In genomic region chr10:109864708-109865107, GRCm38 (mm10) we compare ENCODE assay signal across 8 mouse cellular contexts.
DNase-seq lines count a peak whose midpoint lies in the region; ATAC-seq and TF ChIP-seq lines count a peak whose summit lies in the region.

No protein-coding gene starts in this region.

- no peak overlapping the region for H3K4me3 ChIP-seq in lung, embryonic 16.5 days (ENCODE audit: low read length)
- no peak overlapping the region for H3K4me3 ChIP-seq in forebrain, embryonic 13.5 days
- no peak overlapping the region for H3K4me3 ChIP-seq in liver, embryonic 12.5 days

- no peaks in the 10 kb centered on the region for H3K27me3 ChIP-seq in lung, embryonic 16.5 days (ENCODE audit: control insufficient read depth, insufficient read depth, low read depth, low read length)
- no peaks in the 10 kb centered on the region for H3K27me3 ChIP-seq in forebrain, embryonic 13.5 days
- H3K27me3 ChIP-seq in liver, embryonic 12.5 days (replicated peaks), result no peaks in the 10 kb centered on the region

- ATAC-seq in lung, embryonic 16.5 days (ENCODE audit: low read depth), result no peak
- ATAC-seq in forebrain, embryonic 13.5 days, result peak; percentile 86
- no peak for ATAC-seq in liver, embryonic 12.5 days

- no peaks in the 10 kb centered on the region for H3K9me3 ChIP-seq in lung, embryonic 16.5 days (ENCODE audit: control insufficient read depth, low read length)
- H3K9me3 ChIP-seq in forebrain, embryonic 13.5 days (replicated peaks), result no peaks in the 10 kb centered on the region
- no peaks in the 10 kb centered on the region for H3K9me3 ChIP-seq in liver, embryonic 12.5 days (replicated peaks)

- DNase-seq in lung, adult 18-20 months, result no peak
- DNase-seq in brain, embryonic 14.5 days (ENCODE audit: low read depth), result peak; percentile 84
- DNase-seq in layer of hippocampus, adult 11-12 months (ENCODE audit: low spot score), result peak; percentile 67
- DNase-seq in retina, postnatal 1 day, result peak; percentile 75
- DNase-seq in spleen, adult 12 weeks (ENCODE audit: low spot score), result no peak

- no peak overlapping the region for H3K9ac ChIP-seq in lung, embryonic 16.5 days (ENCODE audit: low read length)
- no peak overlapping the region for H3K9ac ChIP-seq in forebrain, embryonic 13.5 days
- H3K9ac ChIP-seq in liver, embryonic 12.5 days, result no peak overlapping the region

- H3K36me3 ChIP-seq in lung, embryonic 16.5 days (ENCODE audit: control insufficient read depth, insufficient read depth, low read length), result no peaks in the 10 kb centered on the region
- no peaks in the 10 kb centered on the region for H3K36me3 ChIP-seq in forebrain, embryonic 13.5 days (ENCODE audit: poor library complexity, severe bottlenecking)
- no peaks in the 10 kb centered on the region for H3K36me3 ChIP-seq in liver, embryonic 12.5 days

- H3K4me1 ChIP-seq in lung, embryonic 16.5 days (replicated peaks; ENCODE audit: control insufficient read depth, insufficient read depth, low read length), result no peaks in the 10 kb centered on the region
- no peaks in the 10 kb centered on the region for H3K4me1 ChIP-seq in forebrain, embryonic 13.5 days
- H3K4me1 ChIP-seq in liver, embryonic 12.5 days, result no peaks in the 10 kb centered on the region

- 0 out of 2 replicates have a peak overlapping the region, but pooled peaks have one; percentile 1 for H3K4me2 ChIP-seq in lung, embryonic 16.5 days (ENCODE audit: low read depth, low read length)
- no peak overlapping the region for H3K4me2 ChIP-seq in forebrain, embryonic 13.5 days
- H3K4me2 ChIP-seq in liver, embryonic 12.5 days, result no peak overlapping the region

- 13% methylated on average over 4 of the region's 4 CpGs for WGBS in lung, embryonic 16.5 days
- WGBS in forebrain, embryonic 13.5 days, result 17% methylated on average over 4 of the region's 4 CpGs
- 22% methylated on average over 4 of the region's 4 CpGs for WGBS in liver, embryonic 12.5 days (ENCODE audit: insufficient replicate concordance)

- no peak overlapping the region for H3K27ac ChIP-seq in lung, embryonic 16.5 days (ENCODE audit: low read length)
- no peak overlapping the region for H3K27ac ChIP-seq in forebrain, embryonic 13.5 days
- no peak overlapping the region for H3K27ac ChIP-seq in liver, embryonic 12.5 days

- peak; percentile 71; the same call in 1 of the 2 replicates for TF ChIP-seq CTCF in brain, embryonic 14.5 days (IDR thresholded peaks at IDR 0.05; ENCODE audit: borderline replicate concordance, extremely low read depth, insufficient read depth, insufficient read length)

- no peak for TF ChIP-seq POLR2A in brain, embryonic 14.5 days (IDR thresholded peaks at IDR 0.05; ENCODE audit: borderline replicate concordance, extremely low read depth, insufficient read depth, insufficient read length, poor library complexity, severe bottlenecking)

Comparison
In these comparisons a context has a peak if more than half of its experiments do, and no peak if none do; other contexts are left out.
1. DNase-seq: peak in brain, embryonic 14.5 days (single experiment), layer of hippocampus, adult 11-12 months (single experiment) and retina, postnatal 1 day (single experiment); none in lung, adult 18-20 months (0 of 2) and spleen, adult 12 weeks (single experiment).